Mouse (Mus musculus) stomach, postnatal 0 days (tissue): ENCODE data around the gene Eps8. TPM values are rescaled to one million over a fixed set of nuclear protein-coding genes. Genes with fewer than 3 reads are reported as not detected.
A peak's percentile ranks its signal among the peaks of the same experiment; 100 is the strongest.

Experiments used
- ATAC-seq: fragments of 200-750 bp; cut with Nextera tagmentation; 2 replicates; pipeline ENCODE4 v1.8.0; 2017; ENCODE audit not compliant: low FRiP score, low TSS enrichment
- DNase-seq: peaks from one replicate; pipeline ENCODE4 v3.0.0-alpha.2; 2016; ENCODE audit warnings: low spot score
- H3K27ac ChIP-seq: fragments of 300-500 bp; sonication (generic); replicated peaks from 2 replicates; pipeline ENCODE4 v1.5.1; 2014; ENCODE audit warnings: mild to moderate bottlenecking, control low read depth
- H3K27me3 ChIP-seq: fragments of 300-500 bp; sonication (generic); 2 replicates; pipeline ENCODE4 v1.6.1; 2014; ENCODE audit warnings: low read length; ENCODE audit not compliant: control insufficient read depth, insufficient read depth
- H3K36me3 ChIP-seq: fragments of 300-500 bp; sonication (generic); 2 replicates; pipeline ENCODE4 v1.6.1; 2014; ENCODE audit warnings: low read length, mixed read lengths; ENCODE audit not compliant: control insufficient read depth, insufficient read depth
- H3K4me1 ChIP-seq: fragments of 300-500 bp; sonication (generic); replicated peaks from 2 replicates; pipeline ENCODE4 v1.6.1; 2014; ENCODE audit warnings: antibody characterized with exemption; ENCODE audit not compliant: control insufficient read depth, insufficient read depth
- H3K4me2 ChIP-seq: fragments of 300-500 bp; sonication (generic); replicated peaks from 2 replicates; pipeline ENCODE4 v1.6.1; 2014; ENCODE audit warnings: low read depth, mild to moderate bottlenecking, control low read depth, moderate library complexity
- H3K4me3 ChIP-seq: fragments of 300-500 bp; sonication (generic); 2 replicates; pipeline ENCODE4 v1.5.1; 2014; ENCODE audit warnings: low read depth, low read length, control low read depth
- H3K9ac ChIP-seq: fragments of 300-500 bp; sonication (generic); 2 replicates; pipeline ENCODE4 v1.6.1; 2014; ENCODE audit warnings: mild to moderate bottlenecking, low read length, control low read depth, mixed read lengths
- H3K9me3 ChIP-seq: fragments of 300-500 bp; sonication (generic); 2 replicates; pipeline ENCODE4 v1.6.1; 2016; ENCODE audit warnings: low read length; ENCODE audit not compliant: control insufficient read depth
- CTCF ChIP-seq: IDR thresholded peaks from 2 replicates; pipeline ENCODE4 v1.5.1; 2016; ENCODE audit warnings: antibody characterized with exemption, low read depth, mild to moderate bottlenecking, moderate library complexity
- EP300 ChIP-seq: optimal IDR thresholded peaks from 2 replicates; pipeline ENCODE3; 2016; ENCODE audit warnings: antibody characterized with exemption
- WGBS: fragments of 180-500 bp; shearing (Covaris S2); extraction: QIAGEN DNeasy Blood & Tissue Kit; methylation state at CpG from one replicate; pipeline ENCODE4 v1.1.7; 2014; 5-methylcytosine and 5-hydroxymethylcytosine counted together
- polyA plus RNA-seq: library from polyadenylated mRNA; unstranded; fragments of >200 nt; fragmentation: Nextera tagmentation; extraction: Ambion mirVana; gene quantifications from 2 replicates; pipeline ENCODE4 v1.2.1, GENCODE M21; 2015

Gene Eps8
- polyA plus RNA-seq, 1 experiment from 2014 or later = 23.1 TPM

GRCm38 (mm10) chr6:137557671-137558070, 97.0 kb downstream of the Eps8 start:
- TF ChIP-seq EP300 (no peak), CTCF (no peak)
- no peak overlapping the region for H3K9ac ChIP-seq
- peak; percentile 67 for ATAC-seq
- no peak overlapping the region for H3K4me2 ChIP-seq
- no peaks in the 10 kb centered on the region for H3K36me3 ChIP-seq
- no peak for DNase-seq
- no peaks in the 10 kb centered on the region for H3K9me3 ChIP-seq
- H3K27ac ChIP-seq = peak overlapping the region; percentile 86; the same call in 1 of the 2 replicates
- H3K4me1 ChIP-seq = no peaks in the 10 kb centered on the region; the same call in none of the 2 replicates
- WGBS = 52% methylated on average over 2 of the region's 2 CpGs
- H3K4me3 ChIP-seq = no peak overlapping the region
- no peaks in the 10 kb centered on the region for H3K27me3 ChIP-seq

GRCm38 (mm10) chr6:137557159-137557558, 97.5 kb downstream of the Eps8 start:
- Histone ChIP-seq H3K4me3 (no peak overlapping the region), H3K4me1 (no peaks in the 10 kb centered on the region; the same call in none of the 2 replicates), H3K4me2 (no peak overlapping the region), H3K27me3 (no peaks in the 10 kb centered on the region), H3K27ac (0 out of 2 replicates have a peak overlapping the region, but pooled peaks have one; percentile 30), H3K9ac (no peak overlapping the region), H3K36me3 (no peaks in the 10 kb centered on the region), H3K9me3 (no peaks in the 10 kb centered on the region)
- no peak for ATAC-seq
- TF ChIP-seq EP300 = no peak
- no peak for TF ChIP-seq CTCF
- WGBS = 86% methylated on average over 4 of the region's 4 CpGs
- no peak for DNase-seq

- TF ChIP-seq EP300 = no peak
- no peak for TF ChIP-seq CTCF
- H3K27me3 ChIP-seq = no peaks in the 10 kb centered on the region
- no peak for ATAC-seq
Observed at GRCm38 (mm10) chr6:137556636-137557035, 98.0 kb downstream of the Eps8 start.

GRCm38 (mm10) chr6:137550181-137550580, 104.5 kb downstream of the Eps8 start:
- Histone ChIP-seq H3K4me2 (no peak overlapping the region), H3K36me3 (no peaks in the 10 kb centered on the region), H3K9ac (no peak overlapping the region), H3K4me1 (no peaks in the 10 kb centered on the region), H3K27me3 (no peaks in the 10 kb centered on the region), H3K9me3 (no peaks in the 10 kb centered on the region), H3K27ac (peak overlapping the region; percentile 49), H3K4me3 (no peak overlapping the region)
- peak; percentile 74 for DNase-seq
- 41% methylated on average over 8 of the region's 8 CpGs for WGBS
- ATAC-seq = peak; percentile 96
- TF ChIP-seq CTCF = no peak
- no peak for TF ChIP-seq EP300

More at GRCm38 (mm10) chr6:137556636-137557035, 98.0 kb downstream of the Eps8 start:
- DNase-seq = no peak
- no peaks in the 10 kb centered on the region; the same call in none of the 2 replicates for H3K4me1 ChIP-seq
- no peaks in the 10 kb centered on the region for H3K36me3 ChIP-seq
- 90% methylated on average over 5 of the region's 5 CpGs for WGBS
- no peak overlapping the region for H3K4me2 ChIP-seq
- H3K27ac ChIP-seq = no peak overlapping the region
- no peak overlapping the region for H3K4me3 ChIP-seq
- no peak overlapping the region for H3K9ac ChIP-seq
- H3K9me3 ChIP-seq = no peaks in the 10 kb centered on the region

GRCm38 (mm10) chr6:137548613-137549012, 106.1 kb downstream of the Eps8 start:
- Histone ChIP-seq H3K9ac (no peak overlapping the region), H3K27me3 (no peaks in the 10 kb centered on the region), H3K9me3 (no peaks in the 10 kb centered on the region), H3K36me3 (no peaks in the 10 kb centered on the region), H3K4me1 (no peaks in the 10 kb centered on the region), H3K27ac (0 out of 2 replicates have a peak overlapping the region, but pooled peaks have one; percentile 6), H3K4me3 (no peak overlapping the region), H3K4me2 (no peak overlapping the region)
- DNase-seq (no peak), ATAC-seq (no peak)
- 71% methylated on average over 5 of the region's 5 CpGs for WGBS
- TF ChIP-seq EP300 = no peak
- no peak for TF ChIP-seq CTCF

- no peaks in the 10 kb centered on the region for H3K27me3 ChIP-seq
- H3K4me2 ChIP-seq = no peak overlapping the region
- TF ChIP-seq CTCF = no peak
- no peak for TF ChIP-seq EP300
- H3K36me3 ChIP-seq = no peaks in the 10 kb centered on the region
- no peaks in the 10 kb centered on the region for H3K9me3 ChIP-seq
- DNase-seq (no peak), ATAC-seq (no peak)
- H3K27ac ChIP-seq = no peak overlapping the region
- H3K4me1 ChIP-seq = no peaks in the 10 kb centered on the region
- no peak overlapping the region for H3K4me3 ChIP-seq
- no peak overlapping the region for H3K9ac ChIP-seq
- WGBS = 40% methylated on average over 2 of the region's 2 CpGs
Observed at GRCm38 (mm10) chr6:137547555-137547954, 107.1 kb downstream of the Eps8 start.
